Mouse (Mus musculus) v-Abl transformed pro-B cells (cell line): Measurements from ENCODE around the gene Tyrobp.

Source experiments
- in situ Hi-C, 2 experiments: fragments of 400-800 bp; cut with MboI; formaldehyde crosslinking; loops; one replicate each; pipeline ENCODE4 v1.15.1; 2025; ENCODE audit not compliant: unreplicated experiment in 2 of 2

Tyrobp gene

GRCm38 (mm10) chr7:30422560-30422959, 9.0 kb downstream of the Tyrobp start:
- in situ Hi-C loops: no loop called here

DNA sequence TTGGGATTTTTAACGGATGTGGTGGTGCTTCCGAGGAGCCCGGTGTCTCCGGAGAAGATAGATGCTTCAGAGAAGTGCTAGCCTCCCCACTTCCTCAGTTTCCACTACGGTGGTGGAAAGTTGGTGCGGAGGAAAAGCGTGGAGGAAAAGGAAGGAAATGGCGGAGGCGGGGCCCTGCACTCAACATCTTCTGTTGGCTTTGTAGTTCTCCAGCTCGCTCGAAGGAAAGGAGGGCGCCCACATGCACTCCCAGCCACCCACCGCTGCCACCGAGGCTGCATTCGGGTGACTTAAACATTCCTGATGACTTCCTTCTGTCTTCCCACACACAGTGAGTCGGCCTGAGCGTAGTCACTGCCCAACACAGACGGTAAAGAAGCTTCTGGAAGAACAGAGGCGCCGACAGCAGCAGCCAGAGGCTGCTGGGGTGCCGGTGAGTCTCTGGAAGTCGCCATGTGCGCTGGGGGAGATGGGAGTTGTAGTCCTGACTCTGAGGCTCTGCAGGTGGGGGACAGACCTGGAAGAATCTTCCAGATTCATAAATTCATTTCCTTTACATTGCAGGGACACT, 9.6 kb downstream of the Tyrobp start:
- in situ Hi-C loops: no loop called here

- in situ Hi-C loops: loop anchor here (5.0 kb wide), 1 partner anchor 37 kb away; no protein-coding TSS in a partner anchor
Measured at GRCm38 (mm10) chr7:30429327-30429726, 15.8 kb downstream of the Tyrobp start.

- in situ Hi-C loops: loop anchor here (5.0 to 10.0 kb wide), 2 partner anchors 55 to 58 kb away; no protein-coding TSS in a partner anchor
Measured at GRCm38 (mm10) chr7:30430191-30430590, 16.6 kb downstream of the Tyrobp start.

DNA sequence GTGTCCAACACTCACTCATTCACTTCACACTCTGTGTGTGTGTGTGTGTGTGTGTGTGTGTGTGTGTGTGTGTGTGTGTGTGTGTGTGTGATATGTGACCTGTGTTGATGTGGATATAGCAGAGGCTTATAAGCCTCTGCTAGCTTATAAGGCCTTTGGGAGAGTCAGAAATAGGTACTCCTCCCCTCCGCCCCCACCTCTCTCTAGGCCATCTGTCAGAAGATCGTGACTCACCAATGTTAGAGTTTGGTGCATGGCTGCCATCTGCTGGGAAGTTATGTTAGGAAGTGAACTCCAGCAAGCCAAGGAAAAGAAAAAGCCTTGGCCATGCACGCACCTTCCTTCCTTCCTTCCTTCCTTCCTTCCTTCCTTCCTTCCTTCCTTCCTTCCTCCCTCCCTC, 18.2 kb downstream of the Tyrobp start:
- in situ Hi-C loops: loop anchor here (5.0 to 10.0 kb wide), 2 partner anchors 57 to 59 kb away; no protein-coding TSS in a partner anchor

GRCm38 (mm10) chr7:30434238-30434637, 20.7 kb downstream of the Tyrobp start:
- in situ Hi-C loops: loop anchor here (5.0 to 10.0 kb wide), 2 partner anchors 59 to 62 kb away; no protein-coding TSS in a partner anchor

DNA sequence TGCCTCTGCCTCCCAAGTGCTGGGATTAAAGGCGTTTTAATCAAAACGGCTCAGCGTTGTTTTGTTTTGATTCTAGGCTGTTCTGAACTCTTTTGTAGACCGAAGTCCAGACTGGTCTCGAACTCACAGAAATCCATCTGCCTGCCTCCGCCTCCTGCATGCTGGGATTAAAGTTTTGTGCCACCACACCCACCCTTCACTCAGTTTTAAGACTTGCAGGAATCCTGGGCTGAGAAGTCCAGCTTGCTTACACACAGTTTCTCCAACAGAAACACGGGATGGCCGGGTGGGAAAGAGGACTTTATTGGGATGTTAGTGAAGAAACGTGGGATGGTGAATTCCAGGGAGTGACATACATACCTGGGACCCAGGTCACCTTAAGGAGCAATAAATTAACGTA, 21.1 kb downstream of the Tyrobp start:
- in situ Hi-C loops: loop anchor here (5.0 to 10.0 kb wide), 3 partner anchors 38 to 62 kb away; no protein-coding TSS in a partner anchor

DNA sequence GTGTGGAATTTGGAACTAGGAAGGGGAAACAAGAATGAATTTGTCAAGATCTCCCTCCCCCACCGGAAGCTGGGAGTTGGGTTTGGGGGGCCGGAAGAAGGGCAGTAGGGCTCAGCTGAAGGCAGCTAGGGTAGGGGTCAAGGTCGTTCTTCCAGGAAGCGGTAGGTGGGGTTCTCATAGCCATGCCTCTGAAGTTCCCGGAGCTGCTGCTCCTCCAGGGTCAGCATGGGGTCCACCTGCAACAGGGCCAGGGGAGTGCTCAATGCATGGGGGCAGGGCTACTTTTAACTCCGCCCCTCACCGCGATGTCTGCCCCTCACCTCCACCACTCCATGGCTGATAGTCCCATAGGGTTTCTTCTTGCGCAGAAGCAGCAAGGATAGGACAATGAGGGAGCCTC, 21.6 kb downstream of the Tyrobp start:
- in situ Hi-C loops: loop anchor here (5.0 to 10.0 kb wide), 2 partner anchors 37 to 60 kb away; no protein-coding TSS in a partner anchor

GRCm38 (mm10) chr7:30436879-30437278, 23.3 kb downstream of the Tyrobp start:
- in situ Hi-C loops: loop anchor here (5.0 to 10.0 kb wide), 2 partner anchors 35 to 62 kb away; no protein-coding TSS in a partner anchor

DNA sequence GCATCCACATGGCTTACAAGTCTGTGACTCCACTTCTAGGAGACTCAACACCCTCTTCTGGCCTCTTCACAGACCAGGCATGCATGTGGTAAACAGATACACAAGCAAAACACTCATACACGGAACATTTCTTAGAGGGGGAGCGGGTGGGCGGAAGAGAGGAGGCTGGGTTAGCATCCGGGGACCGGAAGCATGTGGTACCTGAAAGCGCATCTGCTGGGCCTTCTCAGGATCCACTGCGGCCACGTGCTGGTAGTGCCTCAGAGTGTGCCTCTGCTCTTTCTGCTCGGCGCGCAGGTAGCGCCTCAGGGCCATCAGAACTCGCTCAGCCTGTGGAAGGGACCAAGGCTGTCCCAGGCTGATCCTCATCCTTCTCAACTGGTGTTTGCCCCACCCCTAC, 26.2 kb downstream of the Tyrobp start:
- in situ Hi-C loops: loop anchor here (5.0 to 10.0 kb wide), 4 partner anchors 33 to 65 kb away; partner anchors contain the start of gene Prodh2 (in 1 of the 2)

DNA sequence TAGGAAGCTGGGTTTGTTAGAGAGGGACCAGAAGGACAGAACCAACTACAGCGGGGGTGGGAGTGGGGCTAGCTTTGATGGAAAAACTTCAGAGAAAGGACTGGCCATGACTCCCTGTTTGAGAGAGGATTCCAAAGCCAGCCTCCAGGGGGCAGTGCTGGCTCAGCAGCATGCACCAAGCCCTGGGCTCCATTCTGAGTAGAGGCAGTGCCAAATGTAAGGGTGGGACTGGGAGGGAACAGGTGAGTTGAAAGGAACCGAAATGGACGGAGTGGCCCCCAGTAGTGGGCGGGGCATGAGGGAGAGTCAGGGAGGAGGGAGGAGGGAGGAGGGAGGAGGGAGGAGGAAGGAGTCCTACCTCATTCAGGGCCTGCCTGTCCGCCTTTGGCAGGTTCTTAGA, 27.1 kb downstream of the Tyrobp start:
- in situ Hi-C loops: loop anchor here (5.0 to 10.0 kb wide), 2 partner anchors 37 to 54 kb away; partner anchors contain the start of gene Prodh2 (in 1 of the 2)

DNA sequence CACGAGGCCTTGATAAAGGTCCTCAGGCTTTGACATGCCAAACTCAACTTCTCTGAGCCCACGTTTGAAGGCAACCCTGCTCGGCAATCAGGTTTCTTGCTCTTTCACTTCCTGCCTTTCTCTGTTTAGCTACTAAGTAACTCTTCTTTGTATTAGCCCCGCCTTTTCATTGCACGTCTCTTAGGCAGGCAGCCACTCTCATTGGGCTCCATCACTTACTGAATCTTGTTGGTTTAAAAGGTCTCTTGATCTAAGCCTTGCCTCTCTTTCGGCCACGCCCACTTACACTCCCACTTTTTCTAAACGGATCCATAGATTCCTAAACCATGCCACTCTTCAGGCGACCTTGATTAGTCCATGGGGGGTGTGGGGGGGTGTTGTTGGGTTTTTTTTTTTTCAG, 30.1 kb downstream of the Tyrobp start:
- in situ Hi-C loops: loop anchor here (5.0 to 10.0 kb wide), 2 partner anchors 34 to 51 kb away; partner anchors contain the start of gene Prodh2 (in 1 of the 2)

GRCm38 (mm10) chr7:30444154-30444970, 30.8 kb downstream of the Tyrobp start:
- in situ Hi-C loops: loop anchor here (5.0 to 10.0 kb wide), 2 partner anchors 33 to 50 kb away; partner anchors contain the start of gene Prodh2 (in 1 of the 2)

- in situ Hi-C loops: loop anchor here (5.0 to 10.0 kb wide), 2 partner anchors 32 to 50 kb away; partner anchors contain the start of gene Prodh2 (in 1 of the 2)
Measured at GRCm38 (mm10) chr7:30444971-30445751, 31.6 kb downstream of the Tyrobp start, which contains the start of gene Aplp1. TSS of gene Aplp1 (minus strand) at chr7:30445535.

- in situ Hi-C loops: no loop called here
Measured at GRCm38 (mm10) chr7:30450241-30450640, 36.7 kb downstream of the Tyrobp start.

GRCm38 (mm10) chr7:30453327-30453726, 39.8 kb downstream of the Tyrobp start:
- in situ Hi-C loops: no loop called here

- in situ Hi-C loops: no loop called here
Measured at GRCm38 (mm10) chr7:30453766-30454165, 40.2 kb downstream of the Tyrobp start.

GRCm38 (mm10) chr7:30454259-30454658, 40.7 kb downstream of the Tyrobp start:
- in situ Hi-C loops: no loop called here

DNA sequence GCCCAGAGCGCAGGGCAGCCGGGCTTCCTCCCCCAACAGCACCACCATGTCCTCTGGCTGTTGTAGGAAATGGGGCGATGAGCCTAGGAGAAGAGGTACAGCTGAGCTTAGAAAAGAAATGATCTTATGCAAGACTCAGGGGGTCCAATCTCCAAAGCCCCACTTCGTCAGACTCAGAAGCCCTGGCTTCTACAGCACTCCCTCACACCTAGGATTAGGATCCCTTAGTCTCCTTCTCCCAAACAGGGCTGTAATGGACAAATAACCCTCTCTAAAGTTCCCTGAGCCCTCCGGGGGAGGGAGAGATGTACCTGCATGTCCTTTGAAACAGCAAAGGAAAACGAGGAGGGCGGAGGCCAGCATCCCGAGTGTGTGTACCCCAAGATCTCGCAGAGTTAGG, 42.9 kb downstream of the Tyrobp start:
- in situ Hi-C loops: no loop called here
